Mouse (Mus musculus): ENCODE data around the gene Nr2f6. TPM values are rescaled to one million over a fixed set of nuclear protein-coding genes. Genes with fewer than 3 reads are reported as not detected.
"Not testable (repeated sequence)": the region's sequence is repeated elsewhere in the genome, so short reads cannot be mapped to it uniquely, and the experiment has no call there.

Nr2f6 gene
- total RNA-seq, 2 experiments from 2014 or later, result 42.6 to 46.2 TPM

- DNase-seq (ENCODE audit: low spot score in 2 of 2), result no peak
These were observed 13.4 kb downstream of the Nr2f6 start for GRCm38 (mm10) chr8:71368366-71368765.

GRCm38 (mm10) chr8:71367529-71368176 is 14.1 kb downstream of the Nr2f6 start:
- no peak for DNase-seq (ENCODE audit: low spot score in 2 of 2)

- DNase-seq (ENCODE audit: low spot score in 2 of 2), result peak; percentile 86 to 93
These were observed 14.8 kb downstream of the Nr2f6 start, which contains the start of gene Use1 for GRCm38 (mm10) chr8:71366771-71367528. TSS of gene Use1 (plus strand) at chr8:71366848.

- no peak for DNase-seq (ENCODE audit: low spot score in 2 of 2)
These were observed 23.7 kb downstream of the Nr2f6 start for GRCm38 (mm10) chr8:71358026-71358425.

GRCm38 (mm10) chr8:71351520-71351919 is 30.2 kb downstream of the Nr2f6 start:
- DNase-seq (ENCODE audit: low spot score in 2 of 2), result no peak

GRCm38 (mm10) chr8:71351117-71351516 is 30.6 kb downstream of the Nr2f6 start:
- DNase-seq (ENCODE audit: low spot score in 2 of 2), result no peak

GRCm38 (mm10) chr8:71346581-71346980 is 35.2 kb downstream of the Nr2f6 start:
- DNase-seq (ENCODE audit: low spot score in 2 of 2), result no peak

GRCm38 (mm10) chr8:71340625-71341024 is 41.1 kb downstream of the Nr2f6 start:
- DNase-seq (ENCODE audit: low spot score in 2 of 2), result no peak

GRCm38 (mm10) chr8:71337834-71338233 is 43.9 kb downstream of the Nr2f6 start:
- not testable (repeated sequence) for DNase-seq (ENCODE audit: low spot score in 2 of 2)

- DNase-seq (ENCODE audit: low spot score in 2 of 2), result no peak
These were observed 56.9 kb downstream of the Nr2f6 start for GRCm38 (mm10) chr8:71324848-71325247.

Other genes with a start within 250 kb of the Nr2f6 start
- gene Myo9b, start 109.2 kb downstream of the Nr2f6 start, total RNA-seq (2021), result 10 to 100 TPM; 30.1 to 30.9 TPM
- gene Haus8, start 109.0 kb downstream of the Nr2f6 start, total RNA-seq (2021), result 10 to 100 TPM; 12.8 to 17.8 TPM
- 100 to 1,000 TPM; 116 to 126 TPM for gene Use1, start 15.1 kb downstream of the Nr2f6 start, total RNA-seq (2021)
- 10 to 100 TPM; 15.0 to 16.0 TPM for gene Ocel1, start 10.7 kb downstream of the Nr2f6 start, total RNA-seq (2021)
- gene Ushbp1, start 13.8 kb upstream of the Nr2f6 start, total RNA-seq (2021), result 1 to 10 TPM; 3.3 to 4.2 TPM
- gene Babam1, start 14.9 kb upstream of the Nr2f6 start, total RNA-seq (2021), result 100 to 1,000 TPM; 104 to 107 TPM
- under 1 TPM; 0.21 to 0.26 TPM for gene Ankle1, start 24.1 kb upstream of the Nr2f6 start, total RNA-seq (2021)
- gene Abhd8, start 81.7 kb upstream of the Nr2f6 start, total RNA-seq (2021), result 100 to 1,000 TPM; 318 to 342 TPM
- gene Mrpl34, start 83.0 kb upstream of the Nr2f6 start, total RNA-seq (2021), result 10 to 100 TPM; 58.6 to 61.4 TPM
- gene Dda1, start 87.2 kb upstream of the Nr2f6 start, total RNA-seq (2021), result 10 to 100 TPM; 76.7 to 86.1 TPM
- gene Ano8, start 104.0 kb upstream of the Nr2f6 start, total RNA-seq (2021), result 10 to 100 TPM; 56.2 to 58.6 TPM
- 10 to 100 TPM; 29.3 to 36.7 TPM for gene Gtpbp3, start 106.1 kb upstream of the Nr2f6 start, total RNA-seq (2021)
- gene Plvap, start 129.8 kb upstream of the Nr2f6 start, total RNA-seq (2021), result 1 to 10 TPM; 9.4 to 9.5 TPM
- not detected for gene Ccdc194, start 143.8 kb upstream of the Nr2f6 start, total RNA-seq (2021)
- gene Bst2, start 155.5 kb upstream of the Nr2f6 start, total RNA-seq (2021), result 1 to 10 TPM; 4.7 to 6.9 TPM
- 10 to 100 TPM; 35.5 to 36.6 TPM for gene Mvb12a, start 161.0 kb upstream of the Nr2f6 start, total RNA-seq (2021)
- gene Tmem221, start 176.9 kb upstream of the Nr2f6 start, total RNA-seq (2021), result under 1 TPM; 0.21 to 0.23 TPM
- gene Nxnl1, start 184.6 kb upstream of the Nr2f6 start, total RNA-seq (2021), result under 1 TPM in 1 of 2 experiments, not detected in 1; 0.26 TPM
- gene Slc27a1, start 186.9 kb upstream of the Nr2f6 start, total RNA-seq (2021), result 100 to 1,000 TPM in 1 of 2 experiments, 10 to 100 TPM in 1; 86.2 to 100 TPM
- 10 to 100 TPM; 31.1 to 31.3 TPM for gene Pgls, start 210.2 kb upstream of the Nr2f6 start, total RNA-seq (2021)
- 1 to 10 TPM; 1.9 to 4.8 TPM for gene Fam129c, start 215.7 kb upstream of the Nr2f6 start, total RNA-seq (2021)
- gene Colgalt1, start 229.0 kb upstream of the Nr2f6 start, total RNA-seq (2021), result 10 to 100 TPM; 46.9 to 49.8 TPM

All from left cerebral cortex, adult 18-20 months (tissue).